Mouse (Mus musculus) c-Kit-positive CD71-negative TER-119-negative erythroid progenitor cells, embryonic 14.5 days (primary cell): Measurements from ENCODE around the gene Vmn1r22.
"Not testable (repeated sequence)": the region's sequence is repeated elsewhere in the genome, so short reads cannot be mapped to it uniquely, and the experiment has no call there.

Experiments used
- DNase-seq: peaks from one replicate; pipeline ENCODE4 v3.0.0-alpha.2; 2013; ENCODE audit warnings: low read depth

Vmn1r22 gene

GRCm38 (mm10) chr6:57907928-57908327, at the start of gene Vmn1r22:
Gene Vmn1r22, minus strand, starts transcription at chr6:57908028.
- no peak for DNase-seq

- DNase-seq: no peak
These were observed 18.9 kb upstream of the Vmn1r22 start, which contains the start of gene Vmn1r23 for GRCm38 (mm10) chr6:57926738-57927137. Gene Vmn1r23, minus strand, starts transcription at chr6:57926838.

GRCm38 (mm10) chr6:57859043-57860042, 48.5 kb downstream of the Vmn1r22 start:
- peak; percentile 18 for DNase-seq

GRCm38 (mm10) chr6:57851177-57851576, 56.7 kb downstream of the Vmn1r22 start:
- not testable (repeated sequence) for DNase-seq

- no peak for DNase-seq
These were observed 57.5 kb downstream of the Vmn1r22 start, which contains the start of gene Vmn1r21 for GRCm38 (mm10) chr6:57850286-57850685. Gene Vmn1r21, minus strand, starts transcription at chr6:57850343.
